Mouse (Mus musculus) cerebellum, adult 11-12 months (tissue): Measurements from ENCODE around the gene Uxs1.

Experiments
- DNase-seq: peaks from one replicate; pipeline ENCODE4 v3.0.0; 2022

Gene Uxs1

DNA sequence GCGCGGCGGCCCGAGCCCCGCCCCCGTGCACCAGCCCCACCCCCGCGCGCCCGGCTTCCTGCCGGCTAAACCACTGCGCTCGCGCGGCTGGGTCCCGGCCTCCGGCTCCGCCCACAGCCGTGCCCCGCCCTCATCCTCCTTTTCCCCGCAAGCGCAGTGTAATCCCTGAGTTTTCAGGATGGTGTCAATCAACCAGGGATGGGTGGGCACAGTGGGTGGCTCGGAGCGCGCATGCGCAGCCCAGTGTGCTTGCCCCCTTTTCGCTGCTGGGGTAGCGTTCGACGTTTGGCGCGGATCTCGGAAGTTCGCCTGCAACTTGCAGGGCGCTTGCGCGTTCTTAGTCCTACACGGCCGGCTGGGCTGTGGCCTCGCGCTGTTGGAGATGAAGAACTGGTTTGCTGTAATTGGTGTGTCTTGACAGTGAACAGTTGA is at the start of gene Uxs1:
TSS of gene Uxs1 (minus strand) at position 38 of the 432 bp plus-strand sequence.
- DNase-seq = peak; percentile 99

DNA sequence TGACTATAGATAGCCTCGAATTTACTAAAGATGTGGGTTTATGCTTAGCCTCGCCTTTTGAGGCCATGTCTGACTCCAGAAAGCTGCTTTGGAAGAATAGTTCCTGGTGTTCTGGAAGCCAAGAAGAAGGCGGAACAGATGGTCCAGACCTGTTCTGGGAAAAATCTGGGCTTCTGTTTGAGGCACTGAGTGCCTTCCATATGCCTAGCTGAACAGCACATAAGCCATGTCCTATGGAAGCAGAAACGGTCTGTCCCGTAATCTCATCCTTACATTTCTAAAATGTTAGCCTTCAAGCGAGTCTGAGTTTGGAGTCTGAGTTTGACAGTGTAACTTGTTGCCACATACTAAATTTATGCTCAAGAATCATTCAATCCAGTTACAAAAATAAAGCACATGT is 49.6 kb upstream of the Uxs1 start:
- peak; percentile 57 for DNase-seq

DNA sequence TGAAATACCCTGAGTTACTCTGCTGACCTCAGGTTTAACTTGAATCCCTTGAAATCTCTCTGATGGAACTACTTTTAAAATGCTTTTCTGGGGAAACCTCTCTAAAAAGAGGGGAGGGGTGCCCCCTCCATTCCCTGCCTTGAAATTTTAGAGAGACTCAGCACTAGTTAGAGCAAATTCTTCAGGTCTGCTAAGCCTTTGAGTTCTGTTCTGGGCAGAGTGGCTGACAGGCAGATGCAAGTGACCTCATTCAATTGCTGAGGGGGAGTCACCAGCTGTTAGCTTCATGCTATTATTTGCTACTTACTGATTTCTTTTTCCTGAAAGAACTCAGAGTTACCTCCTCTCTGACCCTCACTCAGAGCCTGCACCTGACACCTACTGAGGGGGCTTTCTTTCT is 43.5 kb upstream of the Uxs1 start:
- no peak for DNase-seq

DNA sequence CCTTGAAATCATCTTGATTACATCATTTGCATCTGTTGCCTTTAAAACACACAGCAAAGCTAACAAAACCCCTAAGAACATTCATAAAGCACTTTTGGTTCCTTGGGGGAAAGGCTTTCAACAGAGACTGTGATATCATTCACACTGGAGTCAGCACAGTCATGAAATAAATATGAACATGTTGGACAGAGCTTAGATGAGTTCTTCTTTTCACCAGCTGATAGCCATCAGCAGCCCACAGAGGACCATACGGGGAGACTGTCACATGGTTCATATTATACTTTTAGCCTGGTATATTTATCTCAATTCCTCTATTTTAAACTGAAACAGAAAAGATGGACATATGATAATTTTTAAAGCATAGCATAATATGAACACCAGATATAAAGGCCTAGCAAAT is 40.9 kb upstream of the Uxs1 start:
- DNase-seq = no peak

DNA sequence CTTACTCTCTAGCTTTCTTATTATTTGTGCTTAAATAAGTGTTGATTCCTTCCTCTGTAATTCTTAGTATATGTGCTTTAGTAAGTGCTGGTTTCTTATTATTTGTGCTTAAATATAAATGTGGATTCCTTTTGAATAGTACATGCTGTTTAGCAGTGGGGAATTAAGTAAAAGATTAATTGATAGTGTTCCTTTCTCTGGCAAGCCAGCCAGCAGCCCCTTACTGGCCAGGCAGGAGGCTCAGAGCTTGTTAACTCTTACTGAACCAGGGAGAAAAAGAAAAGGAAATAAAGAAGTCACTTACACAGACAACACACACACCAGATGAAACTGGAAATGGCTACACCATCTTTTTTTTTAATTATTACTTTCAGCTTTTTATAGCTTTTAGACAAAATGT is 37.2 kb upstream of the Uxs1 start:
- no peak for DNase-seq

DNA sequence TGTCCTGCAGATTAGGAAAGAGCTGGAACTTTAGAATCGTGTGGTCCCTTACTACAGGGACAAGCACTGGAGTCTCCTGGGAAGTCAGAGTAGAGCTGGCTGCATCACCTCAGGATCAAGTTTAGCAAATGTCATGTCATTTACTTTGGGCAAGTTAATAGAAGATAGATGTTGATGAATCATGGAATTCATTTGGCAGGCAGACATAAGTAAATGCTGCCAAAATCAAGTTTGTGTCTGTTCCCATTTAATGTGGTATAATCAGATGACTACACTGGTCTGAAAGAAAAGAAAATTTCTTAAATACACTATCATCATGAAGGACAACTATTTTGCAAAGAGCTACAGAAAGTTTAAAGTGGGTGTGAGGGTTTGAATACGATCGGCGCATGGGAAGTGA is 35.0 kb upstream of the Uxs1 start:
- no peak for DNase-seq

DNA sequence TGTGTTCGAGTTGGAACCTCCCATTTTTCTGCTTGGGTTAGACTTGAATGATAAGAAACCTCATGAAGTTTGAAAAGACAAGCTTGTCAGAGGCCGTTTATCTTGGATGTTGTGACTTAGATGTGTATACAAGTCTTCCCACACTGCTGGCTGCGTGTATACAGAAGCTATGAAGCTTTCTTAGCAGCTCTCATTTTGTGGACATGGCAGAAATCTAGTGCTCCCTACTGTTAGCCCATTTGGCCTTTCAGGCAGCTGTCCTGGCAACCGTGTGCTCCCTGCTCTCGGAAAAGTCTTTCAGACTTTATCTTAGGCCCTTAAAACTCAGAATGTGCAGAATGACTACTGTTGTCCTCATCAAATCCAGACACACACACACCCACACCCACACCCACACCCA is 31.4 kb upstream of the Uxs1 start:
- no peak for DNase-seq

DNA sequence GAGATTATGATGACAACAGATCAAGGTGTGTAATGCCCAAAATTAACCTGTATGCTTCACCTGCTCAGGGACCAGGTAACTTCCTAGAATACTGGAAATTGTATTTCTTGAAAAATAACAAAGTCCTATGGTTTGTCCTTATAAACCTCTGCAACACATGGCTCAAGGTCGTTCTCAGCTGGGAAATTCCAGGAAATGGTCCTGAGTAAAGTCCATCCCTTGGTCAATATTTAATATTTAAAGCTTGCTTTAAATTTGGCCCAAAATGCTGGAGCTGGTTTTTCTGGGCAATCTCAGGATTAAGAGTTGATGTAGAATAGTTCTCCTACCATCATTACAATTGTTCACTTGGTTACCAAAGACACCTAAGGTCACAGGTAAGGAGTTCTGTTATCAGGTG is 30.1 kb upstream of the Uxs1 start:
- no peak for DNase-seq

DNA sequence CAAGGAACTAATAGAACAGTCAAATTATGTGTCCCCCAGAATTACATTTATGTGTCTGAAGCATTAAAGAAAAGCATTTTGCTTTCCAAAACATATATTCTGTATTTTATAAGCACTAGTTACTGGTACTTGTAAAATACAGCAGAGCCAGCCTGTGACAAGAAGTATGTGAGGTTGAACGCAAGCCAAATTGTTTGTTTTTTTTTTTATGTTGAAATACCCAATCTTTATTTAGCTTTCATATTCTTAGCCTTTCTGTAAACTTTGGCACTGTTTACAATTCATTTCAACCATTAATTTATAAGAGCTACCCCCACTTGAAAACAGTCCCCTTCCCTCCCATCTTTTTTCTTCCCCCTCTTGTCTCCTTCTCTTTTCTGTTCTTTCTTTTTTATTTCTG is 28.0 kb upstream of the Uxs1 start:
- no peak for DNase-seq

DNA sequence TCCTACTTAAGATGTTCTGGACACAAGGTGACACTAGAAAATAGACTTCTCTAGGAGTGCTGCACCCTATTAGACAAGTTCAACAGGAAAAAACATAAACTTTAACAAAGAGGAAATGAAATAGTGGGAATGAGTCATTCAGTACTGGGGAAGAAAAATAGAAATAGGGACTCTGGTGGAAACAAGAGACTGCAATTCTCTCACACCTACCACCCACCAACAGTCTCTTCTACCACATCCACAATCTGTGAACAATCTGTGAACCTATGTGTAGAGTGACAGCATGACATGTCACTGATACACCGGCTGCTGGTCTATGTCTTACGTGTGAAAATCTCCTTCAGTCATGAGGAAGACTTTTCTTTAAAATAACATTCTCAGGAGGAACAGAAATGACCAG is 15.8 kb upstream of the Uxs1 start:
- no peak for DNase-seq

DNA sequence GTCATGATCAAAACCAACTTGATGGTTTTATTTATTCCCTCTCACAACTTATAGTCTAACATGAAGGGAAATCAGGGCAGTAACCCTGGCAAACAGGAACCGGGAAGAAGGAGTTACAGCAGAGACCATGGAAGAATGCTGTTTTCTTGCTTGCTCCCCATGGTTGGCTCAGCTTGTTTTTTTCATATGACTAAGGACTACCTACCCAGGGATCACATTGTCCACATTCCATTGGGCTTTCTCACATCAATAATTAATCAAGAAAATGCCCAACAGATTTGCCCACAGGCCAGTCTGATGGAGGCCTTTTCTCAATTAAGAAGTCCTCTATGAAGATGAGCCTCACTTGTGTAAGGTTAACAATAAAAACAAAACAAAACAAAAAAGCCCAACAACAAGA is 9.6 kb upstream of the Uxs1 start:
- no peak for DNase-seq

DNA sequence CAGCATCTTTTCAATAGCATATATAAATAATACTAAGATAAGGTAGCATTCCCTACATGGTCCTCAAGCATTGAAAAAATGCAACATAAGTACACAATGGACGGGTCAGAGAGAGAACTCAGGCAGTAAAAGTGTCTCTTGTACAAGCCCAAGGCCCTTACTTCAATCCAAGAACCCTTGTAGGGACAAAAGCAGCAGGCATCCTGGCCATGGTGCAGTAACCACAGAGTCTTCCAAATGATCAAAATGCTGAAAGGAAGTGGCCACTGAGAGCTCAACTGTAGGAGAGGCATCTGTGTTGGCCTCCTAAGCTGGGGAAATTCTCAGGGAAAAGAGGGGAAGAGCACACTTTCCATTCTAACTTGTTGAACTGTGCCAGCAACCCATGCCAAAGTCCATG is 2.5 kb upstream of the Uxs1 start:
- no peak for DNase-seq

DNA sequence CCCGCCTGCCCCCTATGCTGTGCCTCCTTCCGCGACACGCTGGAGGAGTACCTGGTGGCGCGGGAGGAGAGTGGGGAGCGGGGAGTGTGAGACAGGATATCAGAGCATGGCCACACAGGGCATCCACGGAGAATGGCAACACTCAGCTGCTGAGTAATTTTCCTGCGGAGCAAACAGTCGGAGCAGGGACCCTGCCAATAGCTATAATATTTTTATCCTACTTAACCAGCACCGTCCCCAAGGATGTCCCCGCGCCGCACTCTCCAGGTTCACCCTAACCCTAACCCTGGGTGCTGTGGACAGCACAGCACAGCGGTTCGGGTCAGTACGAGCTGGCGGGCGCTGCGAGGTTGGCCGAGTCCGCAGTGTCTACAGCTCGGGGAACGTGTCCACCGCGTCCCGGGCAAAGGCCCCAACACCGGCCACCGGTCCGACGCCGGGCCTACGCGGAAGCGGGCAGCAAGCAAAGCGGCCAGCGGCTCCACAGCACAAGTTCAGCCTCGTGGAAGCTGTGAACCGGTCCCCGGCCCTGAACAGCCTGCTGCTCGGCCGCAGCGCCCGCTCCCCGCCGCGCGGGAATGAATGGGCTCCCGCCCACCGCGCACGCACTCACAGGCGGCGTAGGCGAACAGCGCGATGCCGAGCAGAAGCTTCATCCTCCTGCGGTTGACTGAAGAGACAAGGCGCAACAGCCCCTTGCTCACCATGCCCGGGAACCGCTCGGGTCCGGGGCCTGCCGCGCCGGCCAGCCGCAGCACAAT is 418 bp downstream of the Uxs1 start:
- no peak for DNase-seq

DNA sequence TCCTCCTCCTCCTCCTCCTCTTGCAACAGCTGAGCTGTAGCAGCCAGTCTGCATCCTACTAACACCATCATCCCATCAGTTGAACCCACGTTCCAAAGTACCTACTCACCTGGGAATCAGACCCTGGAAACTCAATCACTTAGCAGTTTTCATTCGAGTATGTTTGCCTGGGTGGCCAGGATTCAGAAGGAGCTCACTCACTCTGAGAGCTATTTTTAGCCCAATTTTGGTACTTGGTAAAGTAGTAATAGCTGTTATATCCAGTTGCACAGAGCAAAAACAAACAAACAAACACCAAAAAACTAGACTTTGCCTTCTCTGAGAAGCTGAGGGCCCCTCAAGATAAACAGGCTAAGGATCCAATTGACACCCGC is 985 bp downstream of the Uxs1 start:
- no peak for DNase-seq

DNA sequence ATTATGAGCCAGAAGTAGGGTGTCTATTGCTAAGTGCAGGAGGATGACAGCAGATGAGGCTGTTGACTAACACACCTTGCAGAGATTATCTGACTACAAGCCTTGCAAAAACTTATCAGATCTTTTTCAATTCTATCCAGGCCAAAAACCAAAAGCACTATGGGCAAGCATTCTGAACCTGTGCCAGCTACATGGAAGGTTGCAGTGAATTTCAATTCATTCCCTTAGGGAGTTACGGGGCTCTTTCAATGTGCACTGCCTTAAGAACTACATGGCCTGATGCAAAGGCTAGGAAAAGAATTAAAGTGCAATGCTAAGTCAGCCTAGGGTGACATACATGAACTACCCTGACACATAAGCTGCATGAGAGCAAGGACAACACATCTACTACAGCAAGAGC is 4.2 kb downstream of the Uxs1 start:
- no peak for DNase-seq

DNA sequence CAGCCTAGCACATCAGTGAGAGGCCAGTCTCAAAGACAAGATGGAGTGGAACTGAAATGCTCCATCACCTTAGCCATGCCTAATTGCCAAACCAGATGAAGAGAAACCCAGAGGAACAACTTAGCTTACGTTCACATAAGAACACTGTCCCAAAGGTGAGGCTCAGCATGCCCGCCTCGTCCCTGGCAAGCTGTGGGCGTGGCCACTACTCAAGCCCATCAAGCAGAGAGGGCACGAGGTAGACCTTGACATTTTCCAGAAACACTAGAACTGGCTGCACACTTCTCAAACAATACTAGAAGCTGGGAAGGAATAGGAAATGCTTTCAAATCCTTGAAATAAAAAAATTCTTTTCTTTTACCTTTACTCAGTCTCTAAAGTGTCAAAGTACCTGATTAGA is 5.0 kb downstream of the Uxs1 start:
- DNase-seq = no peak

DNA sequence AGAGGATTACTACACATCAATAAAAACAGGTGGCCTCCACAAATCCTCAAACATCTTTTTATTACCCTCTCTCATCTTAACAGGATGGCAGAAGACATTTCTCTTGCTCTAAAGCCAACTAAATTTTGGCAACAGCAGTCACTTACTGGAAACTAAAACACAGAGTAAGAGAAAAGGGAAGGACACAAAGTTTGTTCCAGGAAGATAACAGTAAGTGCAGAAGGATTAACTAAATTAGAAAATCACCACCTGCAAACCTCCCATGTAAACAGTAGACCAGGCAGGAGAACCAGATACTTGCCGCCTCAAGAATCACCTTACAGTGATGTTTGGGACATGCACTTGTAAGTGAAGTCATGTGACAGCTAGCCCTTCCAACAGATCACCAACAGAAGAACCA is 5.8 kb downstream of the Uxs1 start:
- no peak for DNase-seq

DNA sequence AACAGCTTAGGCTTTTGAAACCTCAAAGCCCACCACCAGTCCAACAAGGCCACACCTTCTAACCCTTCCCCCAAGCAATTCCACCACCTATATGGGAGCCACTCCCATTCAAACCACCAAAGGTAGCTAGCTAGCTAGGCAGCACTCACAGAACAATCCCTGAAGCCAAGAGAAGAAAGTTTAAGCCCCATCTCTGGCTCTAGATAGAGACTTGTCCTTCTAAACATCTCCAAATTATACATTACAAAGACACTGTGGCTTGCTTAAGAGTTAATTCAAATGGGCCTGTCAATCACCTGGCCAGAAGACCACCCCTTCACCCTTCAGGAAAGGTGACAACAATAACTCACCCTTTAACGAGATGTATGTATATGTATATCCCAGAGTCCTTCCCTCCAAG is 7.0 kb downstream of the Uxs1 start:
- no peak for DNase-seq

DNA sequence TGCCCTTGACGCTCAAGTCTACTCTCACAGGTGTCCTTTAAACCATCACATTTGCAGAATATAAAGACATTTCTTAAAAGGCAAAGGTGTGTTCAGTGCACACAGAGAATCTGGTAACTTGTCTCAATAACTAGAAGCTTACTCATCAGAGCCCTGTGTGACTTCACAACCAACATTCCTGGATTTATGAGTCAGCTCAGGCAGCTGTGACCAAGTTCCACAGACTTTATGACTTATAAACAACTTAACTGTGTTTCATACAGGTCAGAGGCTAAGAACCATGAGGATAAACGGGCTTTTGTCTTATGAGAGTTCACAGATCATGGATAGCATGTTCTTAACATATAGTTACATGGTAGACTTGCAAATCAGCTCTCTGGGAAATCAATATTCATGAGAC is 8.5 kb downstream of the Uxs1 start:
- DNase-seq = no peak

DNA sequence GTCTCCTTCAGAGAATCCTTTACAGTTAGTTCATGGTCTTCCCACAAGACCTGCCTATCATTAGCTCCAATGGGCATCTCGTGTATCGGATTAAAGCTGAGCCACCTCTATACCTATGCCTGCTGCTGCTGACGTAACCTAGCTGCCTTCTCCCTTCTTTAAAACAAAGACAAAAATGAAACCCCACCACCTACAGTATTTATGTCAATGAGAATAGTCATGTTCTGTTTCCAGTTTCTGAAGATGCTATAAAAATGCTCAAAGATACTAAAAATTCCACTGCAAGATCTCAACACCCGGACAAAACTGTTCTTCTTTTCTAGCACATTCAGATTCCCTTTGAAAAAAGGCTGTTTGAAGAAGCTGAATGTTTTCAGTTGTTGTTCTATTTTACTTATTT is 9.2 kb downstream of the Uxs1 start:
- DNase-seq = no peak

DNA sequence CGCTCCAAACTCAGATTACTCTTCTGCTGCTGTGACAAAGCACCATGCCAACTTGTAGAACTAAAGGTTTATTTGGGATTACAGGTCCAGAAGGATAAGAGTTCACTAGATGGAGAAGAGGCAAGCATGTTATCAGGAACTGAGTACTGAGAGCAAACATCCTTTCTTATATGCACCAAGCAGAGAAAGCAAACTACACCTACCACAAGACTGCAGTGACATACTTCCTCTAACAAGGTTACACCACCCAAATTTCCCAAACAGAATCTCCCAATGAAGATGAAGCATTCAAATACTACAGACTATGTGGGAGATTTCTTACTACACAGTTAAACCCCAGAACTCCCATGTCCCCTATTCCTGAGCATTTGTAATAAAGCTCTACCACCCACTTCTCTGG is 15.8 kb downstream of the Uxs1 start:
- DNase-seq = no peak

DNA sequence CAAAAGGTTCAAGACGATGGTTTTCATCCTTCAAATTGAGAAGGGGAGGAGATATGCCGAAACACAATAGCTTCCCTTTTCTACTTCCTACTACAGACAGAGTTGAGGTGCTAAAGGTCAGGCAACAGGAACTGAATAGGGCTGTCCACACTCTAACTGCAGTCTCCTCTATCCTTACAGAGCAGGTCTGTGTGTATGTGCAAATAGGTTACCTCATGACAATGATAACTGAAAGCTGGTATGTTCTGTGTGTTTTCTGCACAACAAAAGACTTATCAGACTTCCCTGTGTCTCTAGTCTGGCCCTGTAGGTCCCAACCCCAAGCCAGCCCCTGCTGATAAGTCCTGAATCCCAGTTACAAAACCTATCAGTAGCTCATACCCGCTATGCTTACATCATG is 16.5 kb downstream of the Uxs1 start:
- DNase-seq = no peak

DNA sequence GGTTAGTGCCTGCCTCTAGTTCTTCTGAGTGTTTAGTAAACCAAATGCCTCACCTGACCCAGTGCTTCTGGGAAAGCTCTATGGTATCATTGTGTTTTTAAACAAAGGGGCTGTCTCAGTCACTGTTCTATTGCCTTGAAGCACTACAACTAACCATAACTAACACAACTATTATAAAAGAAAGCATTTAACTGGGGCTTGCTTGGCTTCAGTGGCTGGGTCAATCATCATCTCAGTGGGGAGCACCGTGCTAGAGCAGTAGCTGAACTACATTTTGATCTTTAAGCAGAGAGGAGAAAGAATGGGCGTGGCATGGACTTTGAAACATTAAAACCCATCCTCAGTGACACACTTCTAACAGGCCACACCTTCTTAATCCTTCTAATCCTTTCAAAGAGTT is 18.2 kb downstream of the Uxs1 start:
- DNase-seq = no peak

DNA sequence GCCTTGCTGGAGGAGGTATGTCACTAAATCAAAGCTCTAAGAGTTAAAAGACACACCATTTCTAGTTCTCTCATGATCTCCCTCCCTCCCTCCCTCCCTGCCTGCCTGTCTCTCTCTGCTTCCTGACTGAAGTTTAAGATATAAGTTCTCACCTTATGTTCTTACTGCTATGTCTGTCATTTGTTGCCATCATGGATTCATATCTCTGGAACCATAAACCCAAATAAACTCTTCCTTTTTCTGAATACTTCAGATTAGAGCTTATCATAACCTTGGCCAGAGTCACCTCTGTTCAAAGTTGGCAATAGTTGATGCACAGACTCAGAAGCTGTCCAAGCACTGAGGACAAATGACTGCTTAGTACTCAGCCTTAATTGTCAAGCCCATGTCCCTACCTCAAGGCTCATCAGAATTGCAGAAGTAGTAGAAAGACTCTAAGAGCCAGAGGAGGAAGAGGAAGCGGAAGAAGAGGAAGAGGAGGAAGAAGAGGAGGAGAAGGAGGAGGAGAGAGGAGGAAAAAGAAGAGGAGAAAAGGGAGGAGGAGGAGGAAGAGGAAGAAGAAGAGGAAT is 23.6 kb downstream of the Uxs1 start:
- DNase-seq = no peak

DNA sequence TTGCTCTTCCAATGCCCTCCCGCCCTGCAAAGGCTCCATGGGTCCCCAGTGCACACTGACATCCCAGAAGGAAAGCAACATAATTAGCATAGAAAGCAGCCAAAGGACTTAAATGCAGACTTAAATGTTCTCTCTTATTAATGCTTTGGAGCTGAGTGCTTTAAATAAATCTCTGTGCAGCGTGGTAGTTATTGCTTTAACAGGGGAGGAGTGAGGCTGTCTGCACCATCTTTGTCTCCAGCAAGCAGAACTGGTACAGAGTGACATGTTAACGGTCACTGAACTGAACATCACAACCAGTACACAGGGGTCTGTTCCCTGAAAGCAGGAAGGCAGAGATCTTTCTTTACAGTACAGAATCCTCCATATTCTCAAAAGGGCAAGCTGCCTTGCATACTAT is 29.6 kb downstream of the Uxs1 start:
- no peak for DNase-seq
